Mouse (Mus musculus) left cerebral cortex, postnatal 14 days (tissue): Measurements from ENCODE around the gene Ephb4. TPM values are rescaled to one million over a fixed set of nuclear protein-coding genes. Genes with fewer than 3 reads are reported as not detected.

Experiments used
- DNase-seq, 2 experiments: peaks; one replicate each; pipeline ENCODE4 v3.0.0; 2021 to 2022; ENCODE audit warnings: low spot score in 2 of 2, mixed read lengths in 1 of 2
- intact Hi-C: fragments of 180-260 bp; cut with DNase I; formaldehyde crosslinking; loops from one replicate; pipeline ENCODE4 v1.15.1; 2025
- total RNA-seq, 2 experiments: library from RNA; stranded (reverse); gene quantifications; 2 replicates each; pipeline ENCODE4 v1.2.3; 2021

Gene Ephb4
- total RNA-seq, 2 experiments from 2014 or later: 6.0 to 7.6 TPM

- no peak for DNase-seq
- intact Hi-C loops: no loop called here
Observed at GRCm38 (mm10) chr5:137332857-137333511, 16.9 kb upstream of the Ephb4 start.

GRCm38 (mm10) chr5:137333512-137334174, 16.3 kb upstream of the Ephb4 start, which contains the start of gene Slc12a9:
TSS of gene Slc12a9 (minus strand) at chr5:137333597.
- peak; percentile 93 to 97 for DNase-seq
- intact Hi-C loops: no loop called here

GRCm38 (mm10) chr5:137334317-137334716, 15.6 kb upstream of the Ephb4 start:
- intact Hi-C loops: no loop called here
- DNase-seq: no peak

GRCm38 (mm10) chr5:137335066-137335465, 14.8 kb upstream of the Ephb4 start:
- no peak for DNase-seq
- intact Hi-C loops: no loop called here

- intact Hi-C loops: no loop called here
- no peak for DNase-seq
Observed at GRCm38 (mm10) chr5:137337190-137337589, 12.7 kb upstream of the Ephb4 start.

- intact Hi-C loops: loop anchor here (2.0 kb wide), 1 partner anchor 165 kb away; the partner anchor contains the start of gene Pop7
- peak; percentile 90 to 91 for DNase-seq
Observed at GRCm38 (mm10) chr5:137338256-137338655, 11.7 kb upstream of the Ephb4 start.

- intact Hi-C loops: loop anchor here (2.0 kb wide), 1 partner anchor 164 kb away; the partner anchor contains the start of gene Pop7
- DNase-seq: no peak
Observed at GRCm38 (mm10) chr5:137338663-137339289, 11.1 kb upstream of the Ephb4 start.

- DNase-seq: peak in 1 of 2 experiments; percentile 22
- intact Hi-C loops: loop anchor here (2.0 kb wide), 1 partner anchor 163 kb away; the partner anchor contains the start of gene Pop7
Observed at GRCm38 (mm10) chr5:137339290-137339979, 10.5 kb upstream of the Ephb4 start.

GRCm38 (mm10) chr5:137340222-137340621, 9.7 kb upstream of the Ephb4 start:
- DNase-seq: no peak
- intact Hi-C loops: no loop called here

- intact Hi-C loops: no loop called here
- DNase-seq: no peak
Observed at GRCm38 (mm10) chr5:137342407-137343012, 7.4 kb upstream of the Ephb4 start.

GRCm38 (mm10) chr5:137343412-137343811, 6.5 kb upstream of the Ephb4 start:
- DNase-seq: no peak
- intact Hi-C loops: no loop called here

GRCm38 (mm10) chr5:137343869-137344268, 6.0 kb upstream of the Ephb4 start:
- DNase-seq: no peak
- intact Hi-C loops: no loop called here

- intact Hi-C loops: no loop called here
Observed at GRCm38 (mm10) chr5:137345821-137346220, 4.1 kb upstream of the Ephb4 start.

GRCm38 (mm10) chr5:137346388-137346787, 3.5 kb upstream of the Ephb4 start:
- intact Hi-C loops: no loop called here
- DNase-seq: no peak

More at GRCm38 (mm10) chr5:137345821-137346220, 4.1 kb upstream of the Ephb4 start:
- DNase-seq: no peak

GRCm38 (mm10) chr5:137346983-137347382, 2.9 kb upstream of the Ephb4 start:
- intact Hi-C loops: no loop called here
- no peak for DNase-seq

- no peak for DNase-seq
Observed at GRCm38 (mm10) chr5:137347856-137348255, 2.1 kb upstream of the Ephb4 start.

GRCm38 (mm10) chr5:137348482-137349383, 1.2 kb upstream of the Ephb4 start:
- no peak for DNase-seq
- intact Hi-C loops: no loop called here

More at GRCm38 (mm10) chr5:137347856-137348255, 2.1 kb upstream of the Ephb4 start:
- intact Hi-C loops: no loop called here
